Mouse (Mus musculus) MEL (cell line): Measurements from ENCODE around the gene Gcnt3. TPM values are rescaled to one million over a fixed set of nuclear protein-coding genes. Genes with fewer than 3 reads are reported as not detected.

Experiments used
- DNase-seq: peaks from one replicate; pipeline ENCODE4 v3.0.0; 2011; ENCODE audit warnings: low read depth, low spot score
- H3K27ac ChIP-seq: 2 replicates; pipeline ENCODE4 v1.5.1; 2012; ENCODE audit warnings: low read depth, mild to moderate bottlenecking, control low read depth, low read length, moderate library complexity; ENCODE audit not compliant: control insufficient read depth
- H3K27me3 ChIP-seq, 2 experiments: fragments of 150-350 bp in 1 of 2; sonication (generic) in 1 of 2; 2 replicates each; pipeline ENCODE4 v1.6.1; 2012; ENCODE audit warnings: low read length in 2 of 2, mild to moderate bottlenecking in 2 of 2, improper control_type of control experiment in 1 of 2, moderate library complexity in 1 of 2; ENCODE audit not compliant: insufficient read depth in 2 of 2, control insufficient read depth in 1 of 2
- H3K36me3 ChIP-seq, 2 experiments: 2 replicates each; pipeline ENCODE4 v1.6.1; 2012 to 2014; ENCODE audit warnings: low read length in 2 of 2, improper control_type of control experiment in 1 of 2, inconsistent platforms in 1 of 2, mild to moderate bottlenecking in 1 of 2; ENCODE audit not compliant: insufficient read depth in 2 of 2, control insufficient read depth in 1 of 2
- H3K4me1 ChIP-seq, 2 experiments: fragments of 150-350 bp in 1 of 2; sonication (generic) in 1 of 2; 2 replicates each; pipeline ENCODE4 v1.6.1; 2012; ENCODE audit warnings: low read length in 2 of 2, improper control_type of control experiment in 1 of 2, mild to moderate bottlenecking in 1 of 2; ENCODE audit not compliant: insufficient read depth in 2 of 2, control insufficient read depth in 1 of 2
- H3K4me3 ChIP-seq, 2 experiments: fragments of 150-350 bp in 1 of 2; sonication (generic) in 1 of 2; 2 replicates each; pipeline ENCODE4 v1.5.1; 2012; ENCODE audit warnings: low read depth in 2 of 2, low read length in 2 of 2, mild to moderate bottlenecking in 2 of 2, moderate library complexity in 2 of 2, control low read depth in 1 of 2, improper control_type of control experiment in 1 of 2; ENCODE audit not compliant: control insufficient read depth in 1 of 2, insufficient read depth in 1 of 2
- H3K79me2 ChIP-seq: 2 replicates; pipeline ENCODE4 v1.6.1; 2012; ENCODE audit warnings: mild to moderate bottlenecking, low read length, moderate library complexity; ENCODE audit not compliant: control insufficient read depth, poor library complexity, insufficient read depth
- H3K9ac ChIP-seq: 2 replicates; pipeline ENCODE4 v1.6.1; 2012; ENCODE audit warnings: low read depth, mild to moderate bottlenecking, control low read depth, low read length, moderate library complexity; ENCODE audit not compliant: control insufficient read depth, poor library complexity, severe bottlenecking
- H3K9me3 ChIP-seq: fragments of 150-350 bp; sonication (generic); replicated peaks from 2 replicates; pipeline ENCODE4 v1.6.1; 2012; ENCODE audit warnings: mild to moderate bottlenecking, low read length, improper control_type of control experiment, moderate library complexity; ENCODE audit not compliant: insufficient read depth
- CHD1 ChIP-seq: IDR thresholded peaks from 2 replicates; pipeline ENCODE4 v1.6.1; 2012; ENCODE audit warnings: low read depth, mild to moderate bottlenecking, inconsistent platforms, low read length, improper control_type of control experiment
- CHD2 ChIP-seq: IDR thresholded peaks from 2 replicates; pipeline ENCODE4 v1.6.1; 2011; ENCODE audit warnings: low read length, improper control_type of control experiment
- CTCF ChIP-seq, 3 experiments: IDR thresholded peaks in 2 of 3; conservative IDR thresholded peaks in 1 of 3; 2 replicates each; pipeline ENCODE4 v1.5.1; 2011 to 2012; ENCODE audit warnings: low read length in 3 of 3, low read depth in 2 of 3, mild to moderate bottlenecking in 2 of 3, improper control_type of control experiment in 1 of 3, inconsistent platforms in 1 of 3, mixed read lengths in 1 of 3, moderate library complexity in 1 of 3; ENCODE audit not compliant: control insufficient read depth in 1 of 3, insufficient read depth in 1 of 3, poor library complexity in 1 of 3, severe bottlenecking in 1 of 3
- E2F4 ChIP-seq: IDR thresholded peaks from 2 replicates; pipeline ENCODE4 v1.6.1; 2011; ENCODE audit warnings: low read depth, low read length, improper control_type of control experiment, borderline replicate concordance
- ETS1 ChIP-seq: IDR thresholded peaks from 2 replicates; pipeline ENCODE4 v1.6.1; 2012; ENCODE audit warnings: low read depth, mild to moderate bottlenecking, inconsistent platforms, low read length, improper control_type of control experiment, moderate library complexity
- KAT2A ChIP-seq: conservative IDR thresholded peaks from 2 replicates; pipeline ENCODE4 v1.6.1; 2012; ENCODE audit warnings: low read depth, low read length, improper control_type of control experiment, inconsistent platforms
- MAFK ChIP-seq: IDR thresholded peaks from 2 replicates; pipeline ENCODE4 v1.6.1; 2011; ENCODE audit warnings: low read depth, mild to moderate bottlenecking, low read length, improper control_type of control experiment, borderline replicate concordance
- MAX ChIP-seq: IDR thresholded peaks from 2 replicates; pipeline ENCODE4 v1.6.1; 2011; ENCODE audit warnings: low read length, improper control_type of control experiment
- MYC ChIP-seq: IDR thresholded peaks from 2 replicates; pipeline ENCODE4 v1.6.1; 2011; ENCODE audit warnings: low read depth, mild to moderate bottlenecking, low read length, improper control_type of control experiment, moderate library complexity
- NELFE ChIP-seq: IDR thresholded peaks from 2 replicates; pipeline ENCODE4 v1.6.1; 2011; ENCODE audit warnings: low read depth, low read length, improper control_type of control experiment
- NRF1 ChIP-seq: IDR thresholded peaks from 2 replicates; pipeline ENCODE4 v1.6.1; 2014; ENCODE audit warnings: low read depth, mild to moderate bottlenecking, inconsistent platforms, low read length, improper control_type of control experiment, moderate library complexity; ENCODE audit not compliant: poor library complexity, insufficient read depth, severe bottlenecking
- POLR2AphosphoS2 ChIP-seq: IDR thresholded peaks from 2 replicates; pipeline ENCODE4 v1.6.1; 2011; ENCODE audit warnings: low read length, improper control_type of control experiment
- POLR2AphosphoS5 ChIP-seq: IDR thresholded peaks from 2 replicates; pipeline ENCODE4 v1.6.1; 2012; ENCODE audit warnings: low read depth, borderline replicate concordance, mild to moderate bottlenecking, inconsistent platforms, low read length, moderate library complexity, mixed read lengths
- RAD21 ChIP-seq: IDR thresholded peaks from 2 replicates; pipeline ENCODE4 v1.6.1; 2011; ENCODE audit warnings: mild to moderate bottlenecking, low read depth, low read length, improper control_type of control experiment
- RCOR1 ChIP-seq: IDR thresholded peaks from 2 replicates; pipeline ENCODE4 v1.6.1; 2012; ENCODE audit warnings: low read depth, mild to moderate bottlenecking, inconsistent platforms, low read length, improper control_type of control experiment
- SIN3A ChIP-seq: IDR thresholded peaks from 2 replicates; pipeline ENCODE4 v1.6.1; 2012; ENCODE audit warnings: low read length, improper control_type of control experiment, inconsistent platforms
- SMC3 ChIP-seq: IDR thresholded peaks from 2 replicates; pipeline ENCODE4 v1.6.1; 2011; ENCODE audit warnings: low read depth, low read length, improper control_type of control experiment
- TCF12 ChIP-seq: IDR thresholded peaks from 2 replicates; pipeline ENCODE4 v1.6.1; 2014; ENCODE audit warnings: low read depth, mild to moderate bottlenecking, inconsistent platforms, low read length, improper control_type of control experiment, moderate library complexity
- UBTF ChIP-seq: IDR thresholded peaks from 2 replicates; pipeline ENCODE4 v1.6.1; 2012; ENCODE audit warnings: low read depth, mild to moderate bottlenecking, inconsistent platforms, low read length, improper control_type of control experiment, moderate library complexity, borderline replicate concordance; ENCODE audit not compliant: insufficient read depth
- USF1 ChIP-seq: IDR thresholded peaks from 2 replicates; pipeline ENCODE4 v1.6.1; 2014; ENCODE audit warnings: low read depth, mild to moderate bottlenecking, inconsistent platforms, low read length, improper control_type of control experiment, moderate library complexity
- USF2 ChIP-seq, 2 experiments: IDR thresholded peaks; 2 replicates each; pipeline ENCODE4 v1.6.1; 2011 to 2012; ENCODE audit warnings: improper control_type of control experiment in 2 of 2, low read length in 2 of 2, borderline replicate concordance in 1 of 2, inconsistent platforms in 1 of 2, low read depth in 1 of 2, mild to moderate bottlenecking in 1 of 2; ENCODE audit not compliant: insufficient read depth in 1 of 2
- ZC3H11A ChIP-seq: IDR thresholded peaks from 2 replicates; pipeline ENCODE4 v1.6.1; 2012; ENCODE audit warnings: low read depth, mild to moderate bottlenecking, inconsistent platforms, low read length, improper control_type of control experiment
- ZMIZ1 ChIP-seq: IDR thresholded peaks from 2 replicates; pipeline ENCODE4 v1.6.1; 2012; ENCODE audit warnings: low read depth, mild to moderate bottlenecking, inconsistent platforms, low read length, improper control_type of control experiment, moderate library complexity
- ZNF384 ChIP-seq: IDR thresholded peaks from 2 replicates; pipeline ENCODE4 v1.6.1; 2012; ENCODE audit warnings: low read depth, mild to moderate bottlenecking, inconsistent platforms, low read length, improper control_type of control experiment
- polyA plus RNA-seq, 2 experiments: library from polyadenylated mRNA; stranded (reverse) in 1 of 2; unstranded in 1 of 2; fragments of >175 nt in 1 of 2; fragments of >200 nt in 1 of 2; gene quantifications; 2 replicates each; pipeline versions ENCODE4 v1.2.1 to v1.2.4; 2012; ENCODE audit warnings: low replicate concordance in 2 of 2, low read depth in 1 of 2; ENCODE audit not compliant: insufficient read length in 2 of 2, insufficient read depth in 1 of 2, missing spikeins in 1 of 2
- total RNA-seq: library from RNA; depleted of rRNA; stranded (reverse); fragments of 300-350 nt; gene quantifications from 2 replicates; pipeline ENCODE4 v1.2.3, GENCODE M21; 2012

Gcnt3 gene
- total and polyA plus RNA-seq, 3 experiments: not detected

GRCm38 (mm10) chr9:70042137-70042536 is 4.2 kb upstream of the Gcnt3 start:
- TF ChIP-seq ETS1: no peak
- TF ChIP-seq CHD2: no peak
- no peak for TF ChIP-seq MAX
- no peak for TF ChIP-seq USF2 (IDR thresholded peaks at IDR 0.05; ENCODE audit: borderline replicate concordance in 1 of 2, insufficient read depth in 1 of 2, low read depth in 1 of 2, low read length in 2 of 2)
- TF ChIP-seq TCF12: no peak
- no peak for TF ChIP-seq SIN3A
- TF ChIP-seq UBTF: no peak
- TF ChIP-seq RAD21: no peak
- TF ChIP-seq, all 39 proteins: peak for 0

DNA sequence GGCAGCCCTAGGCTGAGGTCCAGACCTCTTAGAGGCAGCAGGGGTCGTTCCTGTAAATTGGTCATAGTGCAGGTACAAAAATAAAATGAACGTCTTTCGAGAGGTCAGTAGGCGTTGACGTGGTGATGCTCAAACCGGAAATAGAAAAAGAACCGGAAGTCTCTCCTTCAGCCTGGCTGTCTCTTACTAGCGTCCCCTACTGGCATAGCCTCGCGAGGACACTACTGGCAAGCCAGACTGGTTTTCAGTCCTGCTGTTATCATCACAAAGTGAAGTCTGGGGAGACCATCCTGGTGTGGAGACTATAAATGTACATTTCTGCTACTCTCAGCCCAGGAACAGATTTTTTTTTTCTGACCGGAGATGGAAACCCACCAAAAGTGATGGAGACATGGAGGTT is 2.7 kb upstream of the Gcnt3 start:
- Histone ChIP-seq H3K36me3 (peaks cover 0 to 2% of the 10 kb centered on the region in 2 experiments; a peak in 1 of 4 replicates), H3K27me3 (no peaks in the 10 kb centered on the region; a peak in 1 of 4 replicates), H3K4me3 (no peak overlapping the region), H3K27ac (no peak overlapping the region), H3K79me2 (no peaks in the 10 kb centered on the region), H3K4me1 (peaks cover 0 to 1% of the 10 kb centered on the region in 2 experiments; a peak in 1 of 4 replicates)
- TF ChIP-seq POLR2AphosphoS5: no peak
- peak in 1 of 3 experiments; percentile 9; a peak in 2 of 6 replicates for TF ChIP-seq CTCF (IDR thresholded peaks at IDR 0.05 in 2 of 3, conservative IDR thresholded peaks at IDR 0.05 in 1 of 3; ENCODE audit: control insufficient read depth in 1 of 3, insufficient read depth in 1 of 3, low read depth in 2 of 3, low read length in 3 of 3, poor library complexity in 1 of 3, severe bottlenecking in 1 of 3)
- TF ChIP-seq, all 39 proteins: peak for 1
- no peak for DNase-seq
- Histone ChIP-seq H3K9me3 (no peaks in the 10 kb centered on the region), H3K9ac (no peak overlapping the region)

More at GRCm38 (mm10) chr9:70042137-70042536, 4.2 kb upstream of the Gcnt3 start:
- H3K27me3 ChIP-seq: no peaks in the 10 kb centered on the region; a peak in 1 of 4 replicates
- no peak overlapping the region for H3K27ac ChIP-seq
- peaks cover 0 to 7% of the 10 kb centered on the region in 2 experiments; a peak in 2 of 4 replicates for H3K36me3 ChIP-seq
- no peak overlapping the region for H3K4me3 ChIP-seq
- DNase-seq: no peak
- no peaks in the 10 kb centered on the region for H3K79me2 ChIP-seq
- no peak overlapping the region for H3K9ac ChIP-seq
- H3K9me3 ChIP-seq: no peaks in the 10 kb centered on the region
- H3K4me1 ChIP-seq: peaks cover 0 to 14% of the 10 kb centered on the region in 2 experiments; a peak in 3 of 4 replicates

DNA sequence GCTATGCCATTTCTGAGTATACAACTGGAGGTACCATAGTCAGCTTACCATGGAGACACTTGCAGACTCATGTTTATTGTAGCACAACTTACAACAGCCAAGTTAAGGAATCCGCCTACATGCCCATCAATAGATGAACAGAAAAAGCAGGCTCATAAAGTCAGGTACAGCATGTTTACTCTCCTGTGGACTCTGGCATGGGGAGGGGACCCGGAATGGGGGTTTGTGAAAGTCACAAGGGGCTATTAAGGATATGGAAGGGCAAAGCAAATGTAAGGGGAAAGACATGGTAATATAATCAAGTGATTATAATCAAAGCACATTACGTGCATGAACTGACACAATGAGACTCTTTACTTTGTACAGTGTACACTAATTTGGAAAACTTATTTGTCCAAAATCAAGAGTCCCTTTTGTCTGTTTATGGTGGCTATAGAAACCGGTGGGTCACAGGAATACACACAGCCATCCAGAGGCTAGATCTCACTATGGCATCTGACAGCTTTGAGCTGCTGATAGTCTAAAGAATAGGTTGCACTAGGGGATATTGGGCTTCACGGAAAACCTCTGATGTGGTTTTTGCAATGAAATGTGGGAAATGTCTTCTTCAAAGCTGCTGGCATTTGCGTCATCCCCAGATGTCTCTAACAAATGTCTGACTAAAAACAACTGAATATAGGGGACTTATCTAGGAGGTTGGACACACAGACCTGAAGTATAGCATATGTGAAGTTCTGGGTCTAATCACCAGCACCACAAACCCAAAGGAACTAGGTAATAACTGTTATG is 1.9 kb upstream of the Gcnt3 start:
- DNase-seq: no peak
- TF ChIP-seq RCOR1: no peak
- TF ChIP-seq ZC3H11A: no peak
- TF ChIP-seq POLR2AphosphoS2: no peak
- no peak for TF ChIP-seq NRF1
- TF ChIP-seq ZNF384: no peak
- TF ChIP-seq UBTF: no peak
- TF ChIP-seq USF1: no peak
- no peak for TF ChIP-seq ETS1
- no peak for TF ChIP-seq SMC3
- TF ChIP-seq E2F4: no peak
- TF ChIP-seq CHD1: no peak
- TF ChIP-seq SIN3A: no peak
- TF ChIP-seq NELFE: no peak
- TF ChIP-seq KAT2A: no peak
- no peak for TF ChIP-seq ZMIZ1
- TF ChIP-seq MYC: no peak
- no peak for TF ChIP-seq MAFK

More for the DNA sequence above, 1.9 kb upstream of the Gcnt3 start:
- Histone ChIP-seq H3K4me3 (no peak overlapping the region), H3K4me1 (no peaks in the 10 kb centered on the region), H3K79me2 (no peaks in the 10 kb centered on the region), H3K36me3 (no peaks in the 10 kb centered on the region), H3K9me3 (no peaks in the 10 kb centered on the region), H3K27ac (no peak overlapping the region), H3K9ac (no peak overlapping the region), H3K27me3 (peaks cover 0 to 1% of the 10 kb centered on the region in 2 experiments; a peak in 2 of 4 replicates)
